ENCODE assay signal across 8 mouse cellular contexts in genomic region chr13:51646362-51647027, GRCm38 (mm10). TPM values are rescaled to one million over a fixed set of nuclear protein-coding genes. Genes with fewer than 3 reads are reported as not detected.
A peak's percentile ranks its signal among the peaks of the same experiment; 100 is the strongest.
DNase-seq lines count a peak whose midpoint lies in the region; ATAC-seq and TF ChIP-seq lines count a peak whose summit lies in the region.

No protein-coding gene starts in this region.

- TF ChIP-seq POLR2A in limb, embryonic 14.5 days (IDR thresholded peaks at IDR 0.05; ENCODE audit: borderline replicate concordance, extremely low read depth, insufficient read depth, insufficient read length): no peak

- no peaks in the 10 kb centered on the region for H3K9me3 ChIP-seq in lung, embryonic 16.5 days (ENCODE audit: control insufficient read depth, low read length)
- H3K9me3 ChIP-seq in forebrain, embryonic 10.5 days: no peaks in the 10 kb centered on the region
- H3K9me3 ChIP-seq in limb, embryonic 14.5 days (ENCODE audit: control insufficient read depth, low read length): no peaks in the 10 kb centered on the region
- no peaks in the 10 kb centered on the region for H3K9me3 ChIP-seq in stomach, embryonic 14.5 days (ENCODE audit: control insufficient read depth, low read depth, low read length)

- H3K4me2 ChIP-seq in lung, embryonic 16.5 days (ENCODE audit: low read depth, low read length): peak overlapping the region; percentile 72
- peak overlapping the region; percentile 69 for H3K4me2 ChIP-seq in limb, embryonic 14.5 days (replicated peaks; ENCODE audit: low read depth, low read length, severe bottlenecking)
- H3K4me2 ChIP-seq in stomach, embryonic 14.5 days (replicated peaks; ENCODE audit: low read depth, low read length): peak overlapping the region; percentile 79

- peak overlapping the region; percentile 90 for H3K4me3 ChIP-seq in lung, embryonic 16.5 days (ENCODE audit: low read length)
- H3K4me3 ChIP-seq in forebrain, embryonic 10.5 days: peak overlapping the region; percentile 85
- H3K4me3 ChIP-seq in limb, embryonic 14.5 days (replicated peaks; ENCODE audit: low read length): peak overlapping the region; percentile 91
- H3K4me3 ChIP-seq in stomach, embryonic 14.5 days (ENCODE audit: low read depth, low read length): peak overlapping the region; percentile 81

- H3K27ac ChIP-seq in lung, embryonic 16.5 days (ENCODE audit: low read length): no peak overlapping the region
- H3K27ac ChIP-seq in forebrain, embryonic 10.5 days: peak overlapping the region; percentile 98; the same call in 1 of the 2 replicates
- no peak overlapping the region for H3K27ac ChIP-seq in limb, embryonic 14.5 days (replicated peaks; ENCODE audit: low read depth, low read length)
- no peak overlapping the region for H3K27ac ChIP-seq in stomach, embryonic 14.5 days (ENCODE audit: low read length)

- ATAC-seq in lung, embryonic 16.5 days (ENCODE audit: low read depth): no peak
- no peak for ATAC-seq in limb, embryonic 14.5 days (ENCODE audit: low FRiP score, low read depth)
- no peak for ATAC-seq in stomach, embryonic 14.5 days (ENCODE audit: insufficient number of reproducible peaks, insufficient read depth, low FRiP score, low read depth)

- H3K4me1 ChIP-seq in lung, embryonic 16.5 days (replicated peaks; ENCODE audit: control insufficient read depth, insufficient read depth, low read length): peaks cover 33% of the 10 kb centered on the region
- peaks cover 55% of the 10 kb centered on the region for H3K4me1 ChIP-seq in forebrain, embryonic 10.5 days
- H3K4me1 ChIP-seq in limb, embryonic 14.5 days (ENCODE audit: control insufficient read depth, insufficient read depth, low read length): peaks cover 14% of the 10 kb centered on the region
- peaks cover 28% of the 10 kb centered on the region for H3K4me1 ChIP-seq in stomach, embryonic 14.5 days (ENCODE audit: control insufficient read depth, insufficient read depth, low read length)

- DNase-seq in lung, postnatal 10 days: no peak
- DNase-seq in forebrain, embryonic 10.5 days (ENCODE audit: extremely low spot score, low spot score): no peak
- DNase-seq in limb, embryonic 14.5 days (ENCODE audit: low spot score): no peak
- no peak for DNase-seq in frontal cortex, postnatal 14 days (ENCODE audit: low spot score in 2 of 2)
- no peak for DNase-seq in right cerebral cortex, postnatal 4 days
- DNase-seq in urinary bladder, postnatal 14 days (ENCODE audit: low spot score): no peak

- no peaks in the 10 kb centered on the region for H3K27me3 ChIP-seq in lung, embryonic 16.5 days (ENCODE audit: control insufficient read depth, insufficient read depth, low read depth, low read length)
- H3K27me3 ChIP-seq in forebrain, embryonic 10.5 days (ENCODE audit: poor library complexity, severe bottlenecking): no peaks in the 10 kb centered on the region
- H3K27me3 ChIP-seq in limb, embryonic 14.5 days (ENCODE audit: control insufficient read depth, insufficient read depth, low read length): no peaks in the 10 kb centered on the region
- no peaks in the 10 kb centered on the region for H3K27me3 ChIP-seq in stomach, embryonic 14.5 days (ENCODE audit: control insufficient read depth, insufficient read depth, low read length)

- H3K36me3 ChIP-seq in lung, embryonic 16.5 days (ENCODE audit: control insufficient read depth, insufficient read depth, low read length): no peaks in the 10 kb centered on the region
- peaks cover 18% of the 10 kb centered on the region for H3K36me3 ChIP-seq in forebrain, embryonic 10.5 days (replicated peaks)
- H3K36me3 ChIP-seq in limb, embryonic 14.5 days (ENCODE audit: control insufficient read depth, insufficient read depth, low read length): 0 out of 2 replicates have a peak, but pooled peaks cover 4% of the 10 kb centered on the region
- H3K36me3 ChIP-seq in stomach, embryonic 14.5 days (ENCODE audit: control insufficient read depth, insufficient read depth, low read length): no peaks in the 10 kb centered on the region

- H3K9ac ChIP-seq in lung, embryonic 16.5 days (ENCODE audit: low read length): peak overlapping the region; percentile 96
- H3K9ac ChIP-seq in limb, embryonic 14.5 days (ENCODE audit: low read depth, low read length, severe bottlenecking): peak overlapping the region; percentile 31; the same call in 1 of the 2 replicates
- H3K9ac ChIP-seq in stomach, embryonic 14.5 days (replicated peaks; ENCODE audit: low read depth, low read length): peak overlapping the region; percentile 80

- 16% methylated on average over 3 of the region's 3 CpGs for WGBS in lung, embryonic 16.5 days
- 21% methylated on average over 3 of the region's 3 CpGs for WGBS in forebrain, embryonic 10.5 days
- 23% methylated on average over 3 of the region's 3 CpGs for WGBS in limb, embryonic 14.5 days
- 21% methylated on average over 3 of the region's 3 CpGs for WGBS in stomach, embryonic 14.5 days

RNA-seq across cellular contexts. Expression of gene Cks2, which starts 1.5 kb away (rescaled TPM):
- polyA plus RNA-seq in lung, embryonic 16.5 days (2015; fragmentation: Nextera tagmentation; extraction: Ambion mirVana): 350 and 356 TPM in 2 replicates
- polyA plus RNA-seq in forebrain, embryonic 10.5 days (2016; fragmentation: Nextera tagmentation; extraction: Ambion mirVana): 420 and 444 TPM in 2 replicates
- polyA plus RNA-seq in limb, embryonic 14.5 days (2012; rRNA removed): 160 and 167 TPM in 2 replicates
- polyA plus RNA-seq in limb, embryonic 14.5 days (2014; fragmentation: Nextera tagmentation; extraction: Ambion mirVana): 272 and 285 TPM in 2 replicates
- 348 and 373 TPM in 2 replicates for polyA plus RNA-seq in stomach, embryonic 14.5 days (2014; fragmentation: Nextera tagmentation; extraction: Ambion mirVana)

RNA-seq across cellular contexts. Expression of gene Secisbp2, which starts 5.0 kb away (rescaled TPM):
- polyA plus RNA-seq in lung, embryonic 16.5 days (2015; fragmentation: Nextera tagmentation; extraction: Ambion mirVana): 27.5 and 28.3 TPM in 2 replicates
- 28.1 and 32.1 TPM in 2 replicates for polyA plus RNA-seq in forebrain, embryonic 10.5 days (2016; fragmentation: Nextera tagmentation; extraction: Ambion mirVana)
- polyA plus RNA-seq in limb, embryonic 14.5 days (2012; rRNA removed): 32.8 and 34.5 TPM in 2 replicates
- 29.0 and 31.0 TPM in 2 replicates for polyA plus RNA-seq in limb, embryonic 14.5 days (2014; fragmentation: Nextera tagmentation; extraction: Ambion mirVana)
- 34.2 and 35.3 TPM in 2 replicates for polyA plus RNA-seq in stomach, embryonic 14.5 days (2014; fragmentation: Nextera tagmentation; extraction: Ambion mirVana)

Comparison
In these comparisons a context has a peak if more than half of its experiments do, and no peak if none do; other contexts are left out.
1. H3K9ac ChIP-seq: peak in every context shown above with its lines; median percentile 96 in lung, embryonic 16.5 days; 80 in stomach, embryonic 14.5 days; 31 in limb, embryonic 14.5 days.